Mouse (Mus musculus): Measurements from ENCODE around the gene Crocc2.
"Not testable (repeated sequence)": the region's sequence is repeated elsewhere in the genome, so short reads cannot be mapped to it uniquely, and the experiment has no call there.

Gene Crocc2

GRCm38 (mm10) chr1:93161921-93162320 is 6.6 kb upstream of the Crocc2 start:
- DNase-seq (ENCODE audit: low spot score in 2 of 2): no peak

DNA sequence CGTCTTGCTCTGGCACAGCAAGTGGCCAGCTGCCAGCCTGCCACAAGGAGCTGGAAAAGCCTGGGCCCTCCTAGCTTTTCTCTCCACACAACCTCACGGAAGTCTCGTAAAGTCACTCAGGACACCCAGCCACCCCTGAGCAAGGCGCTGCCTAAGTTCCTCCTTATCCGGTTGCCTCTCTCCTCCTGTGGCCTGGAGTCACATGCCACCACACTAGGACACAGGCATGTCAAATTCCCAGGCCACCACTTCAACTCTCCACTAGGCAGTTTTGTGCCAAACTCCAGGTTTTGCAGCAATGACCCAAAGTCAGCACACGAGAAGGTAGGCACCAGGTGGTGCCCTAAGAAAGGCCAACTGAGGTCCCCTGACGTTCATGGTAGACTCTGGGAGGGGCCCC is 5.9 kb upstream of the Crocc2 start:
- no peak for DNase-seq (ENCODE audit: low spot score in 2 of 2)

GRCm38 (mm10) chr1:93165447-93165846 is 3.1 kb upstream of the Crocc2 start:
- no peak for DNase-seq (ENCODE audit: low spot score in 2 of 2)

- DNase-seq (ENCODE audit: low spot score in 2 of 2): no peak
These were observed 2.0 kb upstream of the Crocc2 start for GRCm38 (mm10) chr1:93166346-93167079.

DNA sequence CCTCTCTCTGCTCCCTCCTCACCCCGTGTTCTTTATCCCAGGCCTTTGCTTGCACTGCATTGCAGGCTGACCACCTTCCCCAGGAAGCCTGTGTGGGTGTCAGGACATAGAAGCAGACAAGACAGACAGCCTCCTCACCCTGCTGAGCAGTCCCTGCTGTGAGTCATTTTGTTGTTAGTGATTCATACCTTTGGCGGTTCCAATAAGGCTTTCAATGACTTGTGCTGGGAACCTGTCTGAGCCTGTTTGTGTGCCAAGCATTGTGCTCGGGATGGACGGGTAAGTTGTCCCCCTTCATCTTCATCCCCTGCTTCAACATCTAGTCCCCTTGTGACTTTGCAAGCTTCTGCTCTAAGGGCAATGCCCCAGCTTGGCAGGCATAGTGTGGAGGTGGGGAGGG is 5.1 kb downstream of the Crocc2 start:
- peak; percentile 29 to 32 for DNase-seq (ENCODE audit: low spot score in 2 of 2)

GRCm38 (mm10) chr1:93174399-93174798 is 5.9 kb downstream of the Crocc2 start:
- DNase-seq (ENCODE audit: low spot score in 2 of 2): peak; percentile 84 to 87

DNA sequence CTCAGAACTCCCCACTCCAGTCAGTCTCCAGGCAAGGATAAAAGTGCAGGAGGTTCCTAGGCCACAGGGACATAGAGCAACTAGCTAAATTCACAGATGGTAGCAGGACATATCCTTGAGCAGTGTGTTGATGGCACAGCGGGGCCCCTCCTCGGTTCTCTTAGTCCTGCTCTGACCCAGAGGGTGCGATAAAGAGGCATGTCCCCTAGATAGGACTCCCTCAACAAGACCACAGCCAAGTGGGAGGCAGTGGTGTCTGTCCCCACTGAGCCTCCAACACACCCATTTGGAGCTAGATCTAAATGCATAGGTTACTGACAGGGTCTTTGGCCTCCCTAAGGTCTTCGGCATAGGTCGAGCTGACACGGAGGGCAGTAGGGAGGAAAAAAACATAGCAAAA is 7.3 kb downstream of the Crocc2 start:
- DNase-seq (ENCODE audit: low spot score in 2 of 2): no peak

GRCm38 (mm10) chr1:93176525-93177332 is 8.2 kb downstream of the Crocc2 start:
- peak; percentile 27 to 45 for DNase-seq (ENCODE audit: low spot score in 2 of 2)

- no peak for DNase-seq (ENCODE audit: low spot score in 2 of 2)
These were observed 13.8 kb downstream of the Crocc2 start for GRCm38 (mm10) chr1:93182281-93182680.

DNA sequence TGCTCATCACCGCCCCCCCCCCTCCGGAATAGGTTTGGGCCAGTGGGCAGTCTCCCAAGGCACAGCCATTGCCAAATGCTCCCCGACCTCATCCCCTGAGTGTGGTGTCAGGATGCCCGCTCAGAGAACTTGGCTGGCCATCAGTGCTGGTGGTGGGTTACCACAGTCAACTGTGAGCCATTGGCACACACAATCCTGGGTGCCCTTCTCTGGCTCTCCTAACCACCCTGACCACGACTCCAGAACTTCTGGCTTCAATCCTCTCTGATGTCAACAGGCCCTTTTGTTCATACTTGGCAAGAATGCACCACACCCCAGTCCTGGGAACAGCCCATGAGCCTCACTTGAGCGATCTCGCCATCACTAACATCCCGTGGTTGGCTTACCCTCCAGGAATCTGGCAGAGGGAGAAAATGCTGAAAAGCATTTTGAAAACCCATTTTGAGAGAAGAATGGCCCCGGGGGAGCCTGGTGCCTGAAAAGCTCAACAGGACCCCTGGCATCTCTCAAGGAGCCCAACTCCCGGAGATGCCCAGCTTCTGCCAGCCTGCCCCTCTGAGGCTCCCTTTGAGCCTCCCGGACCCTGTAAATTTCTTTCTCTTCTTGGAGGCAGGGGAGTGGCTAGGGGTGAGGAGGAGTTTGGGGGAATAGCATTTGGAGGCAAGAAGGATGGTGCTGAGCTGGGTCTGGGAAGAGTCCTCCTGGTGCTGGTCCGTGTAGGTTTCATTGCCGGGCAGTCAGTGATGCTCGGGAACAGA is 15.7 kb downstream of the Crocc2 start:
- DNase-seq (ENCODE audit: low spot score in 2 of 2): peak in 1 of 2 experiments; percentile 27

- no peak for DNase-seq (ENCODE audit: low spot score in 2 of 2)
These were observed 22.3 kb downstream of the Crocc2 start for GRCm38 (mm10) chr1:93190726-93191305.

DNA sequence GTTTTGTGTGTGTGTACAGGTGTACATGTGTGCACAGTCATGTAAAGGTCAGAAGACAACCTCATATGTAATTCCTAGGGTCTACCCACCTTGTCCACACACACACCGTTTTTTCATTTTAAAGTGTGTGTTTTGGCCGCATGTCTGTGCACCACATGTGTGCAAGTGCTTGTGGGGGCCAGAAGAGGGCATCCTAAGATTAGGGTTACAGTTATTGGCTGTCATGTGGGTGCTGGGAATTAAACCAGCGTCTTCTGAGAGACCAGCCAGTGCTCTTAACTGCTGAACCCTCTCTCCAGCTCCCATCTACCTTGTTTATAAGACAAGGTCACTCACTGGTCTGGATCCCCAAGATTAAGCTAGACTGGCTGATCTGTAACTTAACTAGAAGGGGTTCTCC is 26.4 kb downstream of the Crocc2 start:
- DNase-seq (ENCODE audit: low spot score in 2 of 2): no peak

GRCm38 (mm10) chr1:93197454-93197853 is 28.9 kb downstream of the Crocc2 start:
- DNase-seq (ENCODE audit: low spot score in 2 of 2): not testable (repeated sequence)

GRCm38 (mm10) chr1:93197916-93198315 is 29.4 kb downstream of the Crocc2 start:
- no peak for DNase-seq (ENCODE audit: low spot score in 2 of 2)

DNA sequence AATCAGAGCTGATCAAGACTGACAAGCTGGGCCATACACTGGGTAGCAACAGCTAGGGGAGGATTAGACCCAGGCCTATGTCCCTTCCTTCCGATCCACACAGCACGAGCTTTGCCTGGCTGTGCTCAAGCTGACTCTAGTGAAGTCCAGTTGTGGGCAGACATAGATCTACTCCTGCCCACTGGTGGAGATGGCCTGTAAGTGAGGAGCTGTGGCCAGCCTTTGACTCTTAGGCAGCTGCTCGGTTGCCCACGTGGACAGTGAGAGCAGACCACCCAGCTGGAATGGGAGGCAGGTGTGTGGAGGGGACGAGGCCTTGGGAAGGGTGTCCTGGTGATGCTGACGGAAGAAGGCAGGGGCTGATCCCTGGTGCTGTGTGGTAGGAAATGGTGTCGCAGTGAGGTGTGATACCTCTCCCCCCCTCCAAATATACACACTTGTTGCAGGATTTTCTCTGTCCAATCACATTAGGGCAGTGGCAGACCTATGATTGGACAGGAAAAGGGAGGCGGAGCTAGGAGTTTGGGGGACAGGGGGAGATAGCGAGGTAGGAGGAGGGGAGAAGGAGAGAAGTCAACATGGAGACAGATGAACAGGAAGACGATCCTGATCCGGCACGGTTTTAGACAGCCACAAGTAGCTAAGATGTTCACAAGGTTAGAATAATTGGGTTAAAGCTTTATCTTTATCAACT is 37.9 kb downstream of the Crocc2 start:
- DNase-seq (ENCODE audit: low spot score in 2 of 2): no peak

DNA sequence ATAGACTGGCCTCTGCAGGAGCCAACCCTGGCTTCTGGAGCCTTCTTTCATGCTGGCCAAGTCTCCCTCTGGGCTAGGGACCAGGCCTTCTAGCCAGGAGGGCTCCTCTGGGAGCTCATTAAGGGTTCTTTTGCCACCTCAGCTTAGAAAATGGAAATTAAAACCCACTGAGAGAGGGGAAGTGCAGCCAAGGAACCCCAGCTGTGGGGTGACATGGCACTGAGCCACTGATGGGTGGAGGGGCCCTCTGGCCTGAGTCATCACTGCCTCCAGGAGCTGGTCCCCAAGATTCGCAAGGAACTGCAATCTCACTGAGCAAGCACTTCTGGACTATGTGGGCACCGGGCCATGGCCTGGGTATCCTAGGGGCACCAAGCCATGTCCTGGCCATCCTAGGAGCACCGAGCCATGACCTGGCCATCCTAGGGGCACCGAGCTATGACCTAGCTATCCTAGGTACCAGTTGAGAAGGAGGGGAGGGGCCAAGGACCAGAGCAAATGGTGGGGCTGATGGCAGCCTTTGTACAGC is 39.1 kb downstream of the Crocc2 start:
- peak; percentile 20 to 21 for DNase-seq (ENCODE audit: low spot score in 2 of 2)

DNA sequence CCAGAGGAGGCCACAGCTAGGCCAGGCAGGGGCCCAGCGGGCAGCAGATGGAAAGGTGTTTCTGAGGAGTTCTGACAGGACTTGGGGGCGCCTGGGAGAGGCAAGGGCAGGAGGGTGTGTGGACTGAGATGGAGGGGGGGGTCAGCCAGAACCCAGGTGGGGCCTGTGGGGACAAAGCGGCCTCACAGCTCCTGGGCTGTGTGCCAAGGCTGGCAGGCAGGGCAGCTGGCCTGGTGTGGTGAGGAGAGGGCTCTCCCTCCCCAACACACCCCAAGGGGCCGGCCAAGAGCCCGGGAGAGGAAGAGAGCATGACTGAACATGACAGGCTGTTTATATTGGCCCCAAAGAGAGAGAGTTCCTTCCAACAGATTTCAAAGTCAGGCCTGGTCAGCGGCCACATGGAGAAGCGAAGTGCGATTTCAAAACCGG is 41.7 kb downstream of the Crocc2 start:
- peak in 1 of 2 experiments; percentile 19 for DNase-seq (ENCODE audit: low spot score in 2 of 2)

DNA sequence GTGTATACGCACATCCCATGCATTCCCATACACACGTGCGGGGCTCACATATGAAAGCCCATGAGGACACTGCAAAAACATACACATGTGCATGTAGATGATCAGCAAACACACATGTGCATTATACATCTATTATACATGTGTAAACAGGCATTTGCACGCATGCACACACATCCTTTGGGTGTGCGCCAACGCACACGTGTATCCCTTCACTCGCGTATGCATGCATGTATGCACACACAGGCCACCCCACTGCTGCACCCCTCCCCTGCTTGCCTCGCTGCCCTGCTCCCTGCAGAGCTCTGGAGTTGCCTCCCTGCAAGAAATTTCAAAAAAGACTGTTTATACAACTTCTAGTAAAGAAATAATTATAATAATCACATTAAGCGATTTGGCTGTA is 42.5 kb downstream of the Crocc2 start:
- no peak for DNase-seq (ENCODE audit: low spot score in 2 of 2)

- no peak for DNase-seq (ENCODE audit: low spot score in 2 of 2)
These were observed 43.2 kb downstream of the Crocc2 start for GRCm38 (mm10) chr1:93211549-93212220.

- DNase-seq (ENCODE audit: low spot score in 2 of 2): no peak
These were observed 43.9 kb downstream of the Crocc2 start for GRCm38 (mm10) chr1:93212441-93212840.
